Mouse (Mus musculus) frontal cortex, postnatal 36 days (tissue): ENCODE results near the gene Tmf1.

Experiments
- DNase-seq, 2 experiments: peaks; one replicate each; pipeline ENCODE4 v3.0.0; 2022; ENCODE audit warnings: low spot score in 2 of 2

Tmf1 gene

DNA sequence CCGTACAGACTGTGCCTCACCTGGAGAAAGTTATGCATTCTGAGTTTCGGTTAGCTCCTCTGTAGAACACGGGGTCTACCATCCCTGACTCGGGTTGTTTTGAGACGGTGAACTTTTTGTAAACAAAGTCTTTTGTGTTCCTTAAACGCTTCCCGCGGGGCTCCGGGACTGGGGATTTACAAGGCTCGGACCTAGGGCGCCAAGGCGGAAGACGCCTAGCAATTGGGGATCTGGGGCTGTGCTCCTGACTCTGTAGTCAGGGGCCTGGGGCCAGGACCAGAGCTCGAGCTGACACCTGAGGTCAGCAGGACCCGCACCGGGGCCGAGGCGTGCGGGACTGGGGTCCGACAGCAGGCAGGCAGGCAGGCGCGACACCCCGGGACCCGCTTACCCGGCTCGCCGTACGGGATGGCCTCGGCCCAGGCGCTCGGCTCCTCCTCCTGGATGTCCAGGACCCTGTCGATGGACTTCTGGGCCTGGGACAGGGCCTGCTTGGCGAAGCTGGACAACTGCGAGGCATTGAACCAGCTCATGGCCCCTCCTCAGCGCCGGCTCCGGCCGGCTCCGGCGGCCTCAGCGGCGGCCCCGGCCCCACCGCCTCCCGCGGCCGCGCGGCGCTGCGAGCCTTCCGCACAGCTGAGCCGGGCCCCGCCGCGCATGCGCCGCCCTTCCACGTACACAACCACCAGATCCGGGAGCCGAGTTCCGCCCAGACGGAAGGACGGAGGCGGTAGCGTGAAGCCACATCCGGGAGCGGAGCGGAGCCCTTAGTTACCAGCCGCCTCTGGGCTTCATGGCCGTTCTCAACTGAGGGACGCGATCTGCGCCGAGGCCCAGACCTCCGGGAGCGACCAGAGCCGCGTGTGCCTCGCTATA is at the start of gene Tmf1:
Gene Tmf1, minus strand, starts transcription at position 632 of the 876 bp plus-strand sequence.
- peak; percentile 96 for DNase-seq

DNA sequence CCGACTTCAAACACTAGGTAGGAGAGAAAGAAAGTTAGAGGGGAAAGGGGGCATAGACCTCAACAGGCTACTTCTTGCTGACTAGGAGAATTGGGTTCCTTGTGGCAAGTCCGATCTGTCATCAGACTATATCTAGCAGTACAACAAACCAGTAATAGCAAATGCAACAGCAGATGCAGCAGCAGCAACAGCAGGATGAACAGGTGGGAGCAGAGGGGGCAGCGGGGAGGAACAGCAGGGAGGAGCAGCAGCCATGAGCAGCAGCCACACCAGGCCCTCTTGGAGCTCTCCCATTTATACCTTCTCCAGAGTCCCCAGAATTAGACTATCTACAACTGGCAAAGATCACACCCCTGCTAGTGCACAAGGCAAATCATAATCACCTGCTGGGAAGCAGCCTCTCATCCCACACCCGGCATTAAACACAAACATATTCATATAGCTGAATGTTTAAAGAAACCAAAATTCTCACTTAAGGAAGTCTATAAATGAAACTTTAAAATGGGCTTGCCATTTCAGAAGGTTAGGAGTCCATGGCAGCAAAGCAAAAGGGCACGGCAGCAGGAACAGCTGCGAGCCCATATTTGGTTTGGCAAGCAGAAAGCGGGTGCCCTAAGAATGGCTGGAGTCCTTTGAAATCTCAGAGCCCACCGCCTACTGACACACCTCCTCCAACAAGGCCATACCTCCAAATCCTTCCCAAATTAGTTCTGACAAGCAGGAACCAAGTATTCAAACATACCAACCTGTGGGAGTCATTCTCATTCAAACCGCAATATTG is 48.3 kb upstream of the Tmf1 start:
- DNase-seq = no peak

DNA sequence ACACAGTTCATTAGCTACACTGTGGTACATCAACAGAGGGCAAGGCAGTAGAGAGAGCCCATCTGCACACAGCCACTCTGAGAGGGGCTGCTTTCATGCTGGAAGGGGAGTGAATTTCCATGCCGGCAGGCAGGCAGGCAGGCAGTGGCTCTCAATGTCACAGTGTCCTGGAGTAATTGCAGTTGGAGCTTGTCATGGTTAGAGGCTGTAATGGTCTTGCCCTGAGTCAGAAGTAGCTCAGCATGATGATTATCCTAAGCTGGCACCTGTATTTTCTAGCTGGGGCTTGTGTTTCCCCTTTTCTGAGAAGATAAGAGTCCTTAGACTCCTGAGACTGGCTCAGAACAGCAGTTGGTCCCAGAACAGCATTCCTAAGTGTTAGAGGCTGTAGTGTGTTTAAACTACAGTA is 47.2 kb upstream of the Tmf1 start:
- DNase-seq = no peak

DNA sequence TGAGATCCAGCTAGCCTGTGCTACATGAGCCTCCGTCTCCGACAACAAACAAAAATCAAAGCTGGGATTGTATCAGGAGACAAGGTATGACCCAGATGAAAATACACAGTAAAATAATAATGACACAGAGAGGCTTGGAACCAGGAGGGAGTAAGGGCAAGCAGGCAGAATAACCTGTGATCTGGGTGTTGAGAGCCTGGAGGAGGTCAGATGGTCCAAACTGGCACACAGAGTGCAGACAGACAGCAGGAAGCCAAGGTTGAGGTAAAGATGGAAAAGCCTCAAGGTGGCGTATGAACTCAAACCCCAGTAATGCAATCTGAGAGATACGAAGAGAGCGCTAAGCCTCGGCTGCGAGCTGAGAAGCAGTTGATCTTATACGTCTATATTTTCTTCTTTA is 45.6 kb upstream of the Tmf1 start:
- DNase-seq = no peak

DNA sequence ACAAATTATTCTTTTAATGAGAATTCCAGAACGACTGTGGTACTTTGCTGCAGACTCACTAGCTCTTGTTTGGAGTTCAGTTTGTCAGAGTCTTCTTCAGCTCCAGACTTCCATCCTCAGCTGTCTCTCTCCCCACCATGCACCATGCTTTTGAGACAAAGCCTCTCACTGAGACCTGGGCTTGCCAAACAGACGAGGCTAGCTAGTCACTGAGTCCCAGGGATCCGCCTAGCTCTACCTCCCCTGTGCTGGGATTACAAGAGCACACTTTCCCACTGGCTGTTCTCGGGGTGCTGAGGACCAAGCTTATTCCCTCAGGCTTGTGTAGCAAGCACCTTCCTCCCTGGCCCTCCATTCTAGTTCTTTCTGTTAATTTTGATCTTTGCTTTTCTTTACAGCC is 44.6 kb upstream of the Tmf1 start:
- no peak for DNase-seq

DNA sequence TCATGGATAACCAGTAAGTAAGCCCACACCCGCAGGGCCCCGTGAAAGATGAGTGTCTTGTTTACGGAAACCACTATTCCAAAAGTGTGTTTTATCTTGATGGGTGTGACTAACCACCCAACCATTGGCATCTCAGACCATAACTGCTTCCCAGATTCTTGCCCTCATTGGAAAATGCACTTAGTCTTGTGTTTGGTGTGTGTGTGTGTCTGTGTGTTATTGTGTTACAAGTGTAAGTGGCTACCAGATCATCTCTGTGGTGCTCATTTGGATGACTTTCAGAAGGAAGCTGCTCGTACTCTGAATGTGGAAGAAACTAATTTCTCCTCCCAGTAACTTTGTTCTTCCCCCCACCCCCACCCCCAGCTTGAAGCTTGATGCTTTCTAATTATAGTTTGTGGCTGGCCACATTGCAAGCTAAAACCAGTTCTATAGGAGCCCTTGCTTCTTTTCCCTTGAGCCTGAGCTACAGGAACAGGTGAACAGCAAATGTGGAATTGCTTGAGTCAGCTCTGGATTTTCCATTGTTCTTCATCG is 44.1 kb upstream of the Tmf1 start:
- DNase-seq = no peak

DNA sequence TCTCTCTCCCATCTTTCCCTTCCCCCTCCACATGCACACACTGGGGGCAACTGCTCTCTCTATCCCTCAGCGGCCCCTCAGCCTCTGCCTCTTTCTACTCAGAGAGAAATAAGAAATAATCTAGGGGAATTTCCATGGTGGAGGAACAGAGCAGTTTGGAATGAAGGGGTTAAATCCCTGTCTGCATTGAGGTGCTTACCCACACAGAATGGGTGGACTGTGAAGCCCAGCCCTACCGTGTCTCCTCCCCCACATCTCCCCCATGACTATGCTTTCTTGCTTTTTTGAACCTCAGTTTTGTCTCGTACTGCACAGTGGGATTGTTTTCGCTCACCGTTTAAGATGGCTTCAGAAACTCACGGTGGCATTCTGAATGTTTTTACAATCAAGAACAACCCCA is 43.4 kb upstream of the Tmf1 start:
- DNase-seq = no peak

DNA sequence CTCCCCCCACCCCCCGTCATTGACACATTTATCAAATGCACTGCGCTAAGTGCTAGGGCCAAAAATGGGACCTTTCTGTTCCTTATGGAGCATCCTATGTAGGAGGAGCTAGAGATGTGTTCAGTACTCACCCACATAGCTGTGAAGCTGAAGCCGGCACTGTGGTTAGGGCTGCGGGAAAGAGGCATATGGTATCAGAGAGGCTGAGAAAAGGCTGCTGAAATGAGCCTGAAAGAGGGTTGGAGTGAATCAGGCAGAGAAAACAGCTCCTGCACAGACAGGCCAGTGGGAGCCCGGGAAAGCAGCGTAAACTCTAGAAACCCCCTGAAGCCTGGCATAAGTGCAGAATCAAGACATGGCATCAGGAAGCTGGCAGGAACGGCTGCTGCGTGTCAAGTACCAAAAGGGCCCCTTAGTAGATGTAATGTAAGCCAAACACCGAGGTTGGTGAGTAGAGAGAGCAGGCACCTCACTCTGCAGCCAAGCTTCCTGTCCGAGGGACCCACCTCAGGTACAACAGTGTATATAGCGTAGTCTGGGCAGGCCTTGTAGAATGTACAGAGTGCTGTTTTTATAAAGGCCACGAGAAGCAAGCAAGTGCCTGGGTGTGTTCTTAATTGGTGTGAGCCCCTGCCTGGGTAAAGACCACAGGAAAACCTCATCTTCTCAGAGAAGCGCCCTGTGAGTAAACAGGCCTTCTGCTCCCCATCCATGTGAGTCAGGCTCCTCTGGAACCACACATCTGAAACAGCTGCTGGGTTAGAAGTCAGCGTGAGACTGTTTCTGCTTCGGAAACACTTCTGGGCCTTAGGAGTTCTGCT is 42.5 kb upstream of the Tmf1 start:
- peak; percentile 75 to 78 for DNase-seq

DNA sequence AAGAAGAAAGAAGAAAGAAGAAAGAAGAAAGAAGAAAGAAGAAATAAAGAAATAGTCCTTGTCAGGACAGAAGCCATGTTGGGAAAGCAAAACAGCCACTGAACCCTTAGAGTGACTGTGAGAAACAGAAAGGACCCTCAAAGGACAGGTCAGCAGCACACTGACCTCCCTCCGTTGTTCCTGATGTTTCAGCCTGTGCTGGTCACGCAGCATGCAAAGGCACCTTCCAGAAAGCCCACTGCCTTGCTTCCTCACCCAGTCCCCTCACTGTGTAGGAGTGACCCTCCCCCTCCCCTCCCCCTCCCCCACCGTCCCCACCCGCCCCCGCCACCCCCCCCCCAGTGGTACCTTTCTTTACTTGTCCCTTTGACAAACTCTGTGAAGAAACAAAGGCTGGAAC is 41.8 kb upstream of the Tmf1 start:
- no peak for DNase-seq

DNA sequence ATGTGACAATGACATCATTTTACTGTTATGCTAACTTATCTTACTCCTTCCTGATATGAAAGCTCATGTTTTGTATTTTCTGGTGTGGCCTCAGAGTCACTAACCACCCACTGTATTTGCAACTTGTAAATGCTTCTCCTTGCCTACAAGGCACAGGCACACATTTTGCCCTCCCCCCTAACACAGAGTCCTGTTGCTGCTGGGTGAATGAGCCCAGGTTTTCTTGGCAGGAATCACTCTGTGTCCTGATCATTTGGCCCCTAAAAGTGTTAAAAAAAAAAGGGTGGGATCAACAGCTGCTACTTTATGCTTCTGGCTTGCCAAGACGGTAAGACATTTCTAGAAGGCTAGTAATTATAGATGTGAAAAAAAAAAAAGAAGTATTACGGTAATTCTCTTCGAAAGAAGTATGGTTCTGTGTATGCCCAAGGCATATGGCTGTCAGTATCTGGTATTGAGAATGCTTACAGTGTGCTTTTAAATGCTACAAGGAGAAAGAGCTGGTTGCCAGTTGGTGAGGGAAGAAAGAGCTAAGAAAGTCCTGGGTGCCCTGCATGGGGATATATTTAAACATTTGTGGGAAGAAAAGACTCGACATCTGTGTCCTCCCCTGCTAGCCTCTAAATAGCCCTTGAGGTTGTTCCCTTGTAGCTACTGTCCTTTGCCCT is 37.4 kb upstream of the Tmf1 start:
- DNase-seq = no peak

DNA sequence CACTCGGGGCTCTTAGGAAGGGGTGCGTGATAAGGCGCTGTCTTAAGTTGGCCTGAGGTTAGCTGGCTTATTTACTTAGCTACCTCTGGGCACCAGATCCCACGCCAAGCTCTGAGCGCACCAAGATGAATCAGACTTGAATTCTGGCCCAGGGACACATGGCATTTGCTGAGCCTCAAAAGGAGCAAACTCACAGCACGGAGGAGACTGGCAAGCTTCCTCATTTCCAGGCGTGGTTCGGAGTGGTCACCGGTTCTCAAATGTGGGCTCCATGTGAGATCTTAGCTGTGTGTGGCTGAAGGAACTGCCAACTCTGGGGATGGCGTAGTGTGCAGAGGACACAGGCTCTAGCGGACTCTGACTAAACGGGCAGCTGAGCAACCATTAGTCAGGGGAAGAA is 33.1 kb upstream of the Tmf1 start:
- DNase-seq = peak; percentile 51 to 56

DNA sequence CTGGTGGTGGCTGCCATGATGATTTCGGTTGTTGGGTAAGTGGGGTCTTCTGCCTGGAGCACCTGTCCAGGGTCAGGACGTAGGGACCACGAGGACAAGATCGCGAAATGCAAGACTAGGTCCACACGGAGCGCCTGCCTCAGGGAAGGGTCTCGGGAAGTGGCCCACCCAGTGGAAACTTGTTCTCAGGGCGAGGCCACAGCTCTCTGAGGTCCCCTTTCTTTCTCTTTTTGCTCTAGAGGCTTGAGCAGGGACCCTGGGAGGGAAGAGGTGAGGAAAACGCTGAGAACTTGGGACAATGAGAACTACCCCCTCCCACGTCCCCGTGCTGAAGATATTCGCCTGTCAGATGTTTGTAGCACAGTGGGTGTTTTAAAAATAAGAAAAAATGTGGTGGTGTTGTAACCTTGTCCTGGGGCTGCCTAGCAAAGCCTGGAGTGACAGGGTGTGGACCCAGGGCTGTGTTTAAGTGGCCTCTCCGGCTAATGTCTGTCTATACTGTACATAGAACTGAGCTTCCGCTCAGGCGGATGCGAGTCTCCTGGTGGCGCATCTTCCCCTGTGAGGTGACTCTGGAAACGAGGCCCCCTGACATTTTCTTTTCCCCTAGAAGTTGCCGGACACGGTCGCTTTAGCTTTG is 32.2 kb upstream of the Tmf1 start:
- DNase-seq = peak; percentile 26 to 30

DNA sequence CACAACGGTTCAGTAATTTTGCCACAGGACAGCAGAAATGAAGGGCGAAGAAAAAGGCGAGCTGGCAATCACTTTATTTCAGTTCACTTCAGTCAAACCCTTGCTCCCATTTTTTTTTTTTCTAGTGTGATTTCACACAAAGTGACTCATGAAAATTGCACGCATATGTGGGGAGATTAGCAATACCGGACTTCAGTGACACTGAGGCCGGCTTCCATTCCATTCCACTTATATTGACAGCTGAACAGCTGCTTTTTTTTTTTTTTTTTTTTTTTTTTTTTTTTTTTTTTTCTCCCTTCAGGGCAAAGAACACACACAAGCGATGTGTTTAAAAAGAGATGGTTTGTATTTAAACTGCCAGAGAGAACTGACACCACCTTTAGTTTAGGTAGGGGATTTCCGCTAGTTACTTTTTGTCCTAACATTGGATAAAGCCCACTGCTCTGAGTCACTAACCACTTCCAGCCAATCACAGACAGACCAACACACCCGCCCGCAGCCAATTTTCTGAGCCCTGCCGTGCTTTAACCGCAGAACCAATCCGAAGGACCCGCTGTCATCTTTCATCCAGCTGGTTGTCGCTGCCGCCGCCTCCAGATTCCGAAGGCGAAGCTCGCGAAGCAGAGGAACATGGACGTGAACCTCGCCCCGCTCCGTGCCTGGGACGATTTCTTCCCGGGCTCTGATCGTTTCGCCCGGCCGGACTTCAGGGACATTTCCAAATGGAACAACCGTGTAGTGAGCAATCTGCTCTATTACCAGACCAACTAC is 31.5 kb upstream of the Tmf1 start, which contains the start of gene Arl6ip5:
Gene Arl6ip5, plus strand, starts transcription at position 499 of the 771 bp plus-strand sequence.
- DNase-seq = peak; percentile 90 to 92

DNA sequence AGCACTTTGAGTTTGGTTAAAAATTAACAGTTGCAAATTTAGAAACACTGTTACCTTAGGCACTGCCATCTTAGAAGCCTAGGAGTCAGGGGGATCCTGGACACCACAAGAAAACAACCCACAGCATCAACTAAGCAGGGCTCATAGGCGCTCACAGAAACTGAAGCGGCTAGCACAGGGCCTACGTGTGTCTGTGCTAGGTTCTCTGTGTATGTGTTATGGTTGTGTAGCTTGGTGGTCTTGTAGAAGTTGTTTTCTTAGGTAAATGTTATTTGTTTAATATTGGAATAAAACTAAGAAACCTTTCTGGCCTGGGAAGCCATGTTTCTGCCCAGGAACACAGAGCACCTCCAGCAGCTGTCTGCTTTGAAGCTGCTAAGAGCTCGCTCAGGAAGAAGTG is 30.8 kb upstream of the Tmf1 start:
- no peak for DNase-seq

DNA sequence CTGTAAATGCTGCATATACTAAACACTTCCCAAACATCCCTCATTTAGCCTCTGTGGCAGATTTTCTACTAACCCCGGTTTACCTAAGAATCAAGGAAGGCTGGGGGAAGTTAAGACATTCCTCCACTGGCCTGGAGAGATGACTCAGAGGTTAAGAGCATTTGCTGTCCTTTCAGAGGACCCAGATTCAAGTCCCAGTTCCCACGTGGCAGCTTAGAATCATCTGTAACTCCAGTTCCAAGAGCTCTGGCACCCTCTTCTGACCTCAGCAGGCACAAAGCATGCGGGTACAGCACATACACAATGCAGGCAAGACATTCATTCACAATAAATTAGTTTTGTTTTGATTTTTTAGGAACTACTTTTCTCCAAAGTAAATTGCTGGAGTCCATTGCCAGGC is 30.3 kb upstream of the Tmf1 start:
- DNase-seq = no peak

DNA sequence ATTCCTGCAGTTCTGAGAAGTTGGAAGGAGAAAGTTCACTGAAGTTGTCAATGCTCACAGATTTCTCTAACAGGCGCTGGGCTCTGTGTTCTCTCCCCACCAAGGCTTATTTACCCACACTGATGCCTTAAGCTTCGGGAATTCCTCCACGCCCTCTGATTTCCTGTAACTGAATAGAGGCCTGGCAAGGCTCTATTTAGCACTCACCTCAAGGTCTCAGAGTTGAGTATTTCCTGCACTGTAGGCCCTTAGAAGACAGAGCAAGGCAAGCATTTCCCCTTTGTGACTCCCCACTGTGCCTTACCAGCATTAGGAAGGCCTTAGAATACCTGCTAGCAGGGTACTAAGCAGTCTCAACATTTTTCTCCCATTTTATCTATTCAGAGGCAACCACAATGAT is 29.5 kb upstream of the Tmf1 start:
- DNase-seq = no peak

DNA sequence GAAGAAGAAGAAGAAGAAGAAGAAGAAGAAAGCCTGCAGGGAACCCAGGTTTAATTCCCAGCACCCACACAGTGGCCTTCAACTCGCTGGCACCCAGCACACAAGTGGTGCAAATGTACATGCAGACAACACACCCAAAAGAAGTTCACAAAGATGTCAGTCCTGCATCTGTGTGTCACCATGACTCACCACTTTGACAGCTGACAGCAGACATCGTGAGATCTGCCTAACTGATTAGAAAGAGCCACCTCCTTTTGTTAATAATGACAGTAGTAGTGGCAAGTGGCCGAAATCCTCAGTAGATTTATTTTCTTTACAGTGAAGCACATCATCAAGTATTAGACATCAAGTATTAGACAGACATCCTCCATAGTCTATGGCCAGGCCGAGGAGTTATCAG is 28.2 kb upstream of the Tmf1 start:
- no peak for DNase-seq

DNA sequence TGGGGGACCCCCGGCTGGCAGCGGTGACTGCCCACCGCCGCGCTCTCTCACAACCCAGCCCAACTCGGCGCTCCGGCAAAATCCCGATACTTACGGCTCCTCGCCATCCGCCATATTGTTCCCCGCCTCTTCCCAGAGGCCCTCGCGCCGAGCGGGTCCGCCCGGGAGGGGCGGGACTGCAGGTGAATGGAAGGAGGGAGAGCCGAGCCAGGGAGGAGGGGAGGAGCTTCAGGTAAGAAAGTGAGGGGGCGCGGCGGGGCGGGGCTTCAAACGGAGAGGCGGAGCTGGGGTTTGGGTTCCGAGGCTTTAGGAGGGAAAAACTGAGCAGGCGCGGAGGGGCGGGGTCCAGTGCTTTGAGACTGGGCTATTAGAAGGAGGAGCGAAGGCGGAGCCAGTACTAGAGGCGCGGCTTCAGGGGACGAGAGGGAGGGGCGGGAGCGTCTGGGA is 26.5 kb upstream of the Tmf1 start, which contains the start of gene Uba3:
Gene Uba3, minus strand, starts transcription at position 209 of the 447 bp plus-strand sequence.
- peak; percentile 98 for DNase-seq

DNA sequence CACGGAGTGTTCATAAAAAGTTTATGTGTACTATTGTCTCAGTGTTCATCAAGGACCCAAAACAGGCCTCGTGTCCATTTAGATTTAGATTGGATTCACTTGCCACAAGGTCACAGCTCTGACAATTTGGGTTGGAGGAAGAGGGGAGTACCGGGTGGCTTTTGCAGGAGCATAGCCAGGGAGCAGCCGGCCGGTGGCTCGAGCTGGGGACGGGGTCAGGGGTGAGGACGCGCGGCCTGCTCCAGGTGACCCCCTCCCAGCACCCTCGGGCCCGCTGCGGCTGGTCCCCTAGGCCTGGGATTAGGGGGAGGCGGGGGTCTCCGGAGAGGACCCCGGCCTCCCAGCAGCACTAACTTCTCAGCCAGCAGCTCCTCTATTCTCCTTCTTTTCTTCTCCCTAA is 26.0 kb upstream of the Tmf1 start:
- no peak for DNase-seq
